ENCODE assay signal across 8 mouse cellular contexts in the genomic region with DNA sequence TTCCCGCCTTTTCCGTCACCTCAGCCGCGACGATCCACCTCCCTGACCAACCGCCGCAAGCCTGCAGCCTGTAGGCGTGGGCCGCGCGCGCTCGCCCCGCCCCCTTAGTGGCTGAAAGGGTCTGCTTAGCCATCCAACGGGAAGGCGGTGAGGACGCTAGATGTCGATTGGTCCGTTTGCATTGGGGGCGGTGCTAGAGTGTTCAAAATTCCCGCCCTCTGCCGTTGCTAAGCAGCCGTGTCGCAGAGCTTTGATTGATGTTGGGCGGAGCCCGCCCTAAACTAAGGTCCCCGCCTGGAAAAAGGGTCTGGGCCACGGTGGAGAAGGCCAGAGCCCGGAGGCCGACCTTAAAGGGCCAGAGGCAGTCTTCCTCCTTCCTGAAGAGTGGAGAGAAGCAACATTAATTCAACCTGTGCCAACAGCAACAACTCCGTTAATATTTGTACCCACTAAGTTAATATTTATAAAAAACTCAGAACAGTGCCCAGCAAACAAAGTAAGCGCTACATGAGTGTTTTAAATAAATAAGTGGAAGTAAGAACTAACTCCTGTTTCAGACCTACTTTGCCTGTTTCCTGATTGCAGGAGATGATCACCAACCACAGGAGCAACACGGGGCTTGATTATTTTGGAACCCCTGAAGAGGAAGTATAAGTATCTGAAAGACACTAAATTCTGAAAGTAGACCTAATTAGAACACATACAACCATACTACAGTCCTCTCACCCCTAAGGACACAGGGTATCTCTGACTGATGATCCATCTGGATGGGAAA. TPM values are rescaled to one million over a fixed set of nuclear protein-coding genes. Genes with fewer than 3 reads are reported as not detected.
DNase-seq lines count a peak whose midpoint lies in the region; ATAC-seq and TF ChIP-seq lines count a peak whose summit lies in the region.

A gene (minus strand): TSS at position 65 of the 775 bp plus-strand sequence.

- H3K4me3 ChIP-seq in G1E (ENCODE audit: low read depth, low read length) = peak within 1 kb of the TSS; percentile 75
- peak within 1 kb of the TSS; percentile 52 for H3K4me3 ChIP-seq in forebrain, embryonic 16.5 days (replicated peaks; ENCODE audit: low read length)
- H3K4me3 ChIP-seq in lung, embryonic 16.5 days (ENCODE audit: low read length) = peak within 1 kb of the TSS; percentile 72

- H3K4me2 ChIP-seq in forebrain, embryonic 16.5 days (ENCODE audit: low read length) = peak within 1 kb of the TSS; percentile 98
- peak within 1 kb of the TSS; percentile 99 for H3K4me2 ChIP-seq in lung, embryonic 16.5 days (ENCODE audit: low read depth, low read length)

- no peak for TF ChIP-seq CTCF in G1E (IDR thresholded peaks at IDR 0.05; ENCODE audit: low read depth, low read length)

- H3K27ac ChIP-seq in forebrain, embryonic 16.5 days (ENCODE audit: low read length) = peak within 1 kb of the TSS; percentile 55
- peak within 1 kb of the TSS; percentile 99 for H3K27ac ChIP-seq in lung, embryonic 16.5 days (ENCODE audit: low read length)

- H3K9ac ChIP-seq in forebrain, embryonic 16.5 days (replicated peaks; ENCODE audit: low read depth, low read length) = peak within 1 kb of the TSS; percentile 77
- H3K9ac ChIP-seq in lung, embryonic 16.5 days (ENCODE audit: low read length) = peak within 1 kb of the TSS; percentile 97

- DNase-seq in G1E (ENCODE audit: low spot score) = peak; percentile 81
- DNase-seq in cerebellum, adult 18-20 months = peak; percentile 93 to 95
- DNase-seq in heart, postnatal 4 days = peak; percentile 99
- DNase-seq in layer of hippocampus, adult 9-10 months (ENCODE audit: low spot score) = peak; percentile 79
- DNase-seq in ovary, postnatal 10 days (ENCODE audit: low spot score) = peak; percentile 88
- DNase-seq in thymus, postnatal 10 days (ENCODE audit: low spot score in 2 of 2) = peak; percentile 96 to 97

- H3K36me3 ChIP-seq in G1E (replicated peaks) = peaks cover 17% of the 10 kb centered on the region
- H3K36me3 ChIP-seq in forebrain, embryonic 16.5 days (ENCODE audit: control insufficient read depth, insufficient read depth) = no peaks in the 10 kb centered on the region
- no peaks in the 10 kb centered on the region for H3K36me3 ChIP-seq in lung, embryonic 16.5 days (ENCODE audit: control insufficient read depth, insufficient read depth, low read length)

- ATAC-seq in G1E (ENCODE audit: extremely low read depth, insufficient number of reproducible peaks, low FRiP score, poor library complexity, severe bottlenecking) = peak; percentile 64
- ATAC-seq in forebrain, embryonic 16.5 days = peak; percentile 99
- ATAC-seq in lung, embryonic 16.5 days (ENCODE audit: low read depth) = peak; percentile 93

- 2% methylated on average over 31 of the region's 33 CpGs for WGBS in forebrain, embryonic 16.5 days
- WGBS in lung, embryonic 16.5 days = 1% methylated on average over 33 of the region's 33 CpGs

- no peaks in the 10 kb centered on the region for H3K27me3 ChIP-seq in G1E (ENCODE audit: insufficient read depth, low read length)
- H3K27me3 ChIP-seq in forebrain, embryonic 16.5 days (replicated peaks; ENCODE audit: control insufficient read depth, insufficient read depth, low read length) = no peaks in the 10 kb centered on the region
- H3K27me3 ChIP-seq in lung, embryonic 16.5 days (ENCODE audit: control insufficient read depth, insufficient read depth, low read depth, low read length) = no peaks in the 10 kb centered on the region

- peaks cover 77% of the 10 kb centered on the region for H3K4me1 ChIP-seq in G1E (ENCODE audit: insufficient read depth, low read depth, low read length)
- H3K4me1 ChIP-seq in forebrain, embryonic 16.5 days (replicated peaks; ENCODE audit: control insufficient read depth, insufficient read depth, low read length) = peaks cover 29% of the 10 kb centered on the region
- peaks cover 38% of the 10 kb centered on the region for H3K4me1 ChIP-seq in lung, embryonic 16.5 days (replicated peaks; ENCODE audit: control insufficient read depth, insufficient read depth, low read length)

- no peaks in the 10 kb centered on the region for H3K9me3 ChIP-seq in G1E (replicated peaks)
- H3K9me3 ChIP-seq in forebrain, embryonic 16.5 days (ENCODE audit: control insufficient read depth, low read length) = no peaks in the 10 kb centered on the region
- H3K9me3 ChIP-seq in lung, embryonic 16.5 days (ENCODE audit: control insufficient read depth, low read length) = no peaks in the 10 kb centered on the region

RNA-seq across cellular contexts. Expression of the gene that starts here (rescaled TPM):
- total RNA-seq in G1E (2014; fragmentation: Nextera tagmentation) (41.7 and 45.5 TPM in 2 replicates), G1E (2017) (11.8 and 12.4 TPM in 2 replicates)
- 11.3 and 11.5 TPM in 2 replicates for polyA plus RNA-seq in G1E (2012)
- polyA plus RNA-seq in forebrain, embryonic 16.5 days (2015; fragmentation: Nextera tagmentation; extraction: Ambion mirVana) = 3.1 and 3.4 TPM in 2 replicates
- 1 to 10 TPM; 4.0 to 6.5 TPM for total RNA-seq in heart, postnatal 4 days (2021)
- 4.7 and 4.9 TPM in 2 replicates for polyA plus RNA-seq in lung, embryonic 16.5 days (2015; fragmentation: Nextera tagmentation; extraction: Ambion mirVana)

Comparison
In these comparisons a context has a peak if more than half of its experiments do, and no peak if none do; other contexts are left out.
1. Peak in every context shown above with its lines: DNase-seq, ATAC-seq, H3K4me3 ChIP-seq and H3K27ac ChIP-seq.